Mouse (Mus musculus): ENCODE data around the gene Zfp512b. TPM values are rescaled to one million over a fixed set of nuclear protein-coding genes. Genes with fewer than 3 reads are reported as not detected.

Gene Zfp512b
- polyA plus RNA-seq, 1 experiment from 2014 or later, result 49.7 TPM

GRCm38 (mm10) chr2:181588229-181588780, 4.3 kb downstream of the Zfp512b start:
- ATAC-seq, result no peak
- H3K9ac ChIP-seq, result no peak overlapping the region
- H3K27me3 ChIP-seq, result no peaks in the 10 kb centered on the region
- H3K27ac ChIP-seq, result no peak overlapping the region
- peaks cover 20% of the 10 kb centered on the region for H3K4me1 ChIP-seq
- H3K4me2 ChIP-seq, result no peak overlapping the region
- WGBS, result 91% methylated on average over 11 of the region's 11 CpGs
- H3K4me3 ChIP-seq, result no peak overlapping the region
- no peaks in the 10 kb centered on the region for H3K9me3 ChIP-seq (replicated peaks)
- H3K36me3 ChIP-seq (ENCODE audit: poor library complexity, severe bottlenecking), result peaks cover 71% of the 10 kb centered on the region

DNA sequence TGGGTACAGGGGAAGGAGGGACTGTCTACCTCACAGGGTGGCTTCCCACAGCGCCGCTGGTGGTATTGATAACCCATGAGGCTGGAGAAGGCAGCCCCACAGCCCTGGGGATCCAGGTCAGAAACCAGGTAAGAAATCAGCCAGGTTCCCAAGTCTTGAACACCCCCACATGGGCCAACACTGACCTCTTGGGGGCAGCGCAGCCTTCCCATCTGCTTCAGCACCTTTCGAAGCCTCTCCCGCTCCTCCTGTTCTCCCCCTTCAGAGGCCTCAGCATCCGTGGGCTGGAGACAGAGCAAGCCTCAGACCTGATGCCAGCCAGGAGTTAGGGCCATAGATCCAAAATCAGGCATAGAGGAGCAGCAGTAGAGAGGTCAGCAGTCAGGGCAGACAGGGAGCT, 4.8 kb downstream of the Zfp512b start:
- peaks cover 71% of the 10 kb centered on the region for H3K36me3 ChIP-seq (ENCODE audit: poor library complexity, severe bottlenecking)
- WGBS, result 83% methylated on average over 6 of the region's 6 CpGs

DNA sequence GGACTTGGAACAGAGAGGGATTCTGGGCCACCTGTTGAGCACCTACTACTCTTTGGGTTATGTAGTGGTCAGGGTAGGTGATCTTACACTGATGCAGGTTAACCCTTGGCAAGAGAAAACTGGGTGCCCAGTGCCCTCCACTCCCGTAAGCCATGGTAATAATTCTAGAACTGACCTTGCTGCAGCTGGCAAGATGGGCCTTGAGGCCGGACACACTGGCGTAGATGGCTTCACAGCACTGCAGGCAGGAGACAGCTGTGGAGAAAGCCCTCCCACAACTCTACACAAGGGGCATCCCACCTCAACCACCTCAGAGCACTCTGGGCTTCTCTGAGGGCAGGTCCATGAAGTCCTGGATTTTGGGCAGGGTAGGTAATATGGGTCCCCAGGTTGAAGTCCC, 6.5 kb downstream of the Zfp512b start:
- Histone ChIP-seq H3K27ac (no peak overlapping the region), H3K9ac (no peak overlapping the region), H3K4me1 (peaks cover 12% of the 10 kb centered on the region), H3K27me3 (no peaks in the 10 kb centered on the region), H3K36me3 (ENCODE audit: poor library complexity, severe bottlenecking) (peaks cover 71% of the 10 kb centered on the region), H3K9me3 (replicated peaks) (no peaks in the 10 kb centered on the region), H3K4me2 (no peak overlapping the region), H3K4me3 (no peak overlapping the region)
- ATAC-seq, result no peak
- 95% methylated on average over 3 of the region's 3 CpGs for WGBS

More for the DNA sequence above, 4.8 kb downstream of the Zfp512b start:
- no peak overlapping the region for H3K27ac ChIP-seq
- H3K27me3 ChIP-seq, result no peaks in the 10 kb centered on the region
- no peak overlapping the region for H3K9ac ChIP-seq
- no peaks in the 10 kb centered on the region for H3K9me3 ChIP-seq (replicated peaks)
- ATAC-seq, result no peak
- no peak overlapping the region for H3K4me2 ChIP-seq
- H3K4me3 ChIP-seq, result no peak overlapping the region
- H3K4me1 ChIP-seq, result peaks cover 15% of the 10 kb centered on the region

- no peak overlapping the region for H3K27ac ChIP-seq
- H3K27me3 ChIP-seq, result no peaks in the 10 kb centered on the region
- no peak for ATAC-seq
- H3K4me3 ChIP-seq, result no peak overlapping the region
- no peak overlapping the region for H3K9ac ChIP-seq
- H3K36me3 ChIP-seq (ENCODE audit: poor library complexity, severe bottlenecking), result peaks cover 71% of the 10 kb centered on the region
- H3K9me3 ChIP-seq (replicated peaks), result no peaks in the 10 kb centered on the region
- WGBS, result 91% methylated on average over 5 of the region's 5 CpGs
- no peak overlapping the region for H3K4me2 ChIP-seq
- H3K4me1 ChIP-seq, result peaks cover 10% of the 10 kb centered on the region
These were observed 7.1 kb downstream of the Zfp512b start for GRCm38 (mm10) chr2:181585506-181585905.

GRCm38 (mm10) chr2:181584411-181584942, 8.1 kb downstream of the Zfp512b start, which contains the start of gene Uckl1:
Gene Uckl1, minus strand, starts transcription at chr2:181584892.
- Histone ChIP-seq H3K4me2 (no peak within 1 kb of the TSS), H3K36me3 (ENCODE audit: poor library complexity, severe bottlenecking) (peaks cover 62% of the 10 kb centered on the region)
- ATAC-seq, result no peak

GRCm38 (mm10) chr2:181583460-181584257, 8.9 kb downstream of the Zfp512b start:
- no peak overlapping the region for H3K27ac ChIP-seq
- H3K4me3 ChIP-seq, result no peak overlapping the region
- peaks cover 16% of the 10 kb centered on the region for H3K4me1 ChIP-seq
- no peak for ATAC-seq
- no peak overlapping the region for H3K9ac ChIP-seq
- H3K27me3 ChIP-seq, result no peaks in the 10 kb centered on the region
- WGBS, result 90% methylated on average over 3 of the region's 3 CpGs
- H3K36me3 ChIP-seq (ENCODE audit: poor library complexity, severe bottlenecking), result peaks cover 53% of the 10 kb centered on the region
- no peak overlapping the region for H3K4me2 ChIP-seq
- H3K9me3 ChIP-seq (replicated peaks), result no peaks in the 10 kb centered on the region

More at GRCm38 (mm10) chr2:181584411-181584942, 8.1 kb downstream of the Zfp512b start, which contains the start of gene Uckl1:
- no peaks in the 10 kb centered on the region for H3K9me3 ChIP-seq (replicated peaks)
- no peak within 1 kb of the TSS for H3K27ac ChIP-seq
- H3K27me3 ChIP-seq, result no peaks in the 10 kb centered on the region
- peaks cover 16% of the 10 kb centered on the region for H3K4me1 ChIP-seq
- WGBS, result 84% methylated on average over 4 of the region's 4 CpGs
- no peak within 1 kb of the TSS for H3K9ac ChIP-seq
- no peak within 1 kb of the TSS for H3K4me3 ChIP-seq

GRCm38 (mm10) chr2:181582939-181583338, 9.7 kb downstream of the Zfp512b start:
- H3K27ac ChIP-seq, result no peak overlapping the region
- H3K4me1 ChIP-seq, result peaks cover 16% of the 10 kb centered on the region
- no peak for ATAC-seq
- peaks cover 46% of the 10 kb centered on the region for H3K36me3 ChIP-seq (ENCODE audit: poor library complexity, severe bottlenecking)
- no peak overlapping the region for H3K4me2 ChIP-seq
- H3K27me3 ChIP-seq, result no peaks in the 10 kb centered on the region
- H3K9me3 ChIP-seq (replicated peaks), result no peaks in the 10 kb centered on the region
- H3K4me3 ChIP-seq, result no peak overlapping the region
- no peak overlapping the region for H3K9ac ChIP-seq
- 84% methylated on average over 1 of the region's 1 CpGs for WGBS

- WGBS, result 83% methylated on average over 2 of the region's 2 CpGs
- H3K27ac ChIP-seq, result 0 out of 2 replicates have a peak overlapping the region, but pooled peaks have one; percentile 86
- H3K4me2 ChIP-seq, result peak overlapping the region; percentile 92
- H3K9ac ChIP-seq, result 0 out of 2 replicates have a peak overlapping the region, but pooled peaks have one; percentile 87
- no peaks in the 10 kb centered on the region for H3K27me3 ChIP-seq
- peak overlapping the region; percentile 71; the same call in 1 of the 2 replicates for H3K4me3 ChIP-seq
- peaks cover 16% of the 10 kb centered on the region for H3K4me1 ChIP-seq
- no peak for ATAC-seq
- H3K36me3 ChIP-seq (ENCODE audit: poor library complexity, severe bottlenecking), result peaks cover 40% of the 10 kb centered on the region
- H3K9me3 ChIP-seq (replicated peaks), result no peaks in the 10 kb centered on the region
These were observed 10.2 kb downstream of the Zfp512b start for GRCm38 (mm10) chr2:181582358-181582757.

DNA sequence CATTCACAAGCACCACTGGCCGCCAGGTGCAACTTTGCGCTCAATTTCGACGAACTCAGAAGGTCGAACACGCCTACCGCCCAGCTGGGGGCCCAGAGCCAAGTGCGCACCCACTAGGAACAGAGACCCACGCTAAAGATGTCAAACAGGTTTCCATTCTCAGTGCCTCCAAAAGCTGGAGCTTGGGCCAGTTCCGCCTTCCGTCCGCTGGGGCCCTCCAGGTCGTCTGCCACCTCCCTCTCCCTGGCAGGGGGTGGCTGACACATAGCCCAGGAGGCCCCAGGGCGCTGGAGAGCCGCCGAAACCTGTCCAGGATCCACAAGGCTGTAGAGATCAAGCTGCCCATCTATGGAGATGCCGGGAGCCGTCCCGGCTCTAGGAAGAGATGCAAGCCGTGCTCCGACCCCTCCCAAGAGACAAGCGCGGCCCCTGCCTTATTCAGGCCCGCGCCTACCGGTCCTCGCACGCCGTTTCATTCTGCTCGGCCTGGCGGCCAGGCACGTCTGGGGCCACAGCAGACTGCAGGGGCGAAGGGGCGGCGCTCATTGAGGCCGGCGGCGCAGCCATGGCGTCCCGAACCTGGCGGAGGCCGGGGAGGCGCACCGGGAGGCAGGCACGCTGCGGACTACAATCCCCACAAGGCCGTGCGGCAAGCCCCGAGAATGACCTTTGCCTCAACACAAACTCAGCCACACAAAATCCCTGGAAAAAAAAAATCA, 11.0 kb downstream of the Zfp512b start:
- Histone ChIP-seq H3K4me3 (peak overlapping the region; percentile 71), H3K9ac (peak overlapping the region; percentile 87), H3K9me3 (replicated peaks) (no peaks in the 10 kb centered on the region), H3K36me3 (ENCODE audit: poor library complexity, severe bottlenecking) (peaks cover 32% of the 10 kb centered on the region), H3K4me1 (peaks cover 16% of the 10 kb centered on the region), H3K27ac (peak overlapping the region; percentile 86), H3K27me3 (no peaks in the 10 kb centered on the region), H3K4me2 (peak overlapping the region; percentile 92)
- under 1% methylated on average over 49 of the region's 49 CpGs for WGBS
- peak; percentile 87 for ATAC-seq

- peaks cover 16% of the 10 kb centered on the region for H3K4me1 ChIP-seq
- H3K36me3 ChIP-seq (ENCODE audit: poor library complexity, severe bottlenecking), result peaks cover 27% of the 10 kb centered on the region
- under 1% methylated on average over 11 of the region's 11 CpGs for WGBS
- H3K9ac ChIP-seq, result peak overlapping the region; percentile 87
- no peaks in the 10 kb centered on the region for H3K27me3 ChIP-seq
- peak overlapping the region; percentile 92 for H3K4me2 ChIP-seq
- H3K27ac ChIP-seq, result peak overlapping the region; percentile 86
- peak; percentile 80 for ATAC-seq
- no peaks in the 10 kb centered on the region for H3K9me3 ChIP-seq (replicated peaks)
- H3K4me3 ChIP-seq, result peak overlapping the region; percentile 71
These were observed 11.6 kb downstream of the Zfp512b start for GRCm38 (mm10) chr2:181581016-181581401.

DNA sequence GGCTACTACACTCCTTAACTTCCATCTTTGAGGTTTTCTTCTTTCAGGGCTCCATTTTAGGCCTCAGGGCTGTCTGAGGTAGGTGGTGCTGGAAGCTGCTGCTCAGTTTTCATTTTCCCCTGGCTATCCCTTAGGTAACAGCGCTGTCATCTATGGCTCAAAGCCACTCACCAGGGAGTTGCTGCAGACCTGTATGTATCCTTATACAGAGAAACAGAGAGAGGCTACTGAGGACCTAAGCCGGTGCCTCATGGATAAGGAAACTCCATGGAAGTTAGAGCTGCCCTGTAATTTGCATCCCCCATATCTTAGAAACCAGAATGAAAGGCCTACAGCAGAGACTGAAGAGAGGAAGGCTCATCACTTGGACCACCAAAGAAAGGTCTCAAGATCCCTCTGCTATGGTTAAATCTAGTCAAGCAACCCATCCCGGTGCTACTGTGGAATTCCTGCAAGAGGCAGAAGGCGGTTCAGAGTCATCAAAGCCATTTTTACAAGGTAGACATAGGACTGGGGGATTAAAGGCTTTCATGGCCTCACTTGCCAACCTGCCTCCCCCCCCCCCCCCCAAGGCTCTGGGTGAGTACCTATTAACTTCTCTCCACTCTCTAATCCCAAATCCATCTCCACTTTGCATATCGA, 12.4 kb downstream of the Zfp512b start:
- H3K36me3 ChIP-seq (ENCODE audit: poor library complexity, severe bottlenecking), result peaks cover 19% of the 10 kb centered on the region
- H3K9me3 ChIP-seq (replicated peaks), result no peaks in the 10 kb centered on the region
- no peak overlapping the region; the same call in 1 of the 2 replicates for H3K9ac ChIP-seq
- WGBS, result 82% methylated on average over 5 of the region's 5 CpGs
- H3K4me3 ChIP-seq, result peak overlapping the region; percentile 71
- no peak for ATAC-seq
- H3K4me2 ChIP-seq, result peak overlapping the region; percentile 92
- H3K27ac ChIP-seq, result no peak overlapping the region
- H3K27me3 ChIP-seq, result no peaks in the 10 kb centered on the region
- H3K4me1 ChIP-seq, result peaks cover 16% of the 10 kb centered on the region
